Mouse (Mus musculus): ENCODE results near the gene Srrm2. TPM values are rescaled to one million over a fixed set of nuclear protein-coding genes. Genes with fewer than 3 reads are reported as not detected.
A peak's percentile ranks its signal among the peaks of the same experiment; 100 is the strongest.

Gene Srrm2
- polyA plus RNA-seq, 2 experiments: 406 to 654 TPM

DNA sequence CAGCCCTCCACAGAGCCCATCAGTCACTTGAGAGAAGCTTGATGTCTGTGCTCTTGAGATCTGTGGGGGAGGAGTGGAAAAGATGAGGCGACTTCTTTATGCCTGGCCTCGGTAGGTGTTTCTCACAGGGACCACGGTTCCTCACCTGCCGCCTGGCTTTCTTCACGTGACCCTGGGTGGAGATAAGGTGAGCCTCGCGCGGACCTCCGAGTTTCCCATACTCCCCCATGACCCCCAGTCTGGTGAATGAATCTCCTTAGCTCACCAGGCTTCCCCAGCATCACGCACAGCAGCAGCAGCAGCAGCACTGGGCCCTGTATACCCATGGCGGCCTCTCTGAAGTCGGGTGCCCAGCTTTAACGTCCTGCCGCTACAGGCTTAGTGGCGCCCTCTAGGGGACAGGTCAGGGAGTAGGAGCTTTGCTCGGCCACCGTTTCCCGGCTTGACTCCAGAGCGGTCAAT lies 53.5 kb downstream of the Srrm2 start, which contains the start of the genes Prss32 and Prss41:
TSS of gene Prss32 (plus strand) at position 44 of the 462 bp plus-strand sequence.
TSS of gene Prss41 (minus strand) at position 361 of the 462 bp plus-strand sequence.
- Histone ChIP-seq H3K9ac (ENCODE audit: low read depth, low read length, severe bottlenecking) (no peak within 1 kb of the TSS), H3K4me2 (replicated peaks; ENCODE audit: low read depth, low read length, severe bottlenecking) (peak within 1 kb of the TSS; percentile 31), H3K4me1 (ENCODE audit: control insufficient read depth, insufficient read depth, low read length) (no peaks in the 10 kb centered on the region), H3K4me3 (replicated peaks; ENCODE audit: low read length) (no peak within 1 kb of the TSS), H3K27me3 (ENCODE audit: control insufficient read depth, insufficient read depth, low read length) (no peaks in the 10 kb centered on the region), H3K36me3 (ENCODE audit: control insufficient read depth, insufficient read depth, low read length) (no peaks in the 10 kb centered on the region), H3K27ac (replicated peaks; ENCODE audit: low read depth, low read length) (no peak within 1 kb of the TSS), H3K9me3 (ENCODE audit: control insufficient read depth, low read length) (no peaks in the 10 kb centered on the region)
- ATAC-seq (ENCODE audit: low FRiP score, low read depth) (no peak), DNase-seq (ENCODE audit: low spot score) (no peak)
- no peak for TF ChIP-seq POLR2A (IDR thresholded peaks at IDR 0.05; ENCODE audit: borderline replicate concordance, extremely low read depth, insufficient read depth, insufficient read length)
- whole genome bisulfite sequencing: 17% methylated on average over 19 of the region's 19 CpGs

DNA sequence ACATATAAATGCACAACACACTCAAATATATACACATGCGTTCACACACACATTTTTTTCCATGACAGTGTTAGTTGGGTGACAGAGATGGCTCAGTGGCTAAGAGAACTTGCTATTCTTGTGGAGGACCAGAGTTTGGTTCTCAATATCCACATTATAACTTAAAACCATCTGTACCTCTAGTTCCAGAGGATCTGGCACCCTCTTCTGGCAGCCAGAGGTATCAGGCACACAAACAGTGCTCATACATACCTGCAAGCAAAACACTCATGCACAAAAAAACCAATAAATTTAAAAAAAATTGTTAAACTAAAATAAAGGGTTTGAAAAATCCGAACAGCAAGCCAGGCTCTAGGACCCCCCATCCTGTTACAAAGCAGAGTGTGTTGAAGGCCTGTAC lies 59.7 kb downstream of the Srrm2 start:
- WGBS: 65% methylated on average over 2 of the region's 2 CpGs
- H3K9me3 ChIP-seq (ENCODE audit: control insufficient read depth, low read length): no peaks in the 10 kb centered on the region
- TF ChIP-seq POLR2A (IDR thresholded peaks at IDR 0.05; ENCODE audit: borderline replicate concordance, extremely low read depth, insufficient read depth, insufficient read length): no peak
- H3K27ac ChIP-seq (replicated peaks; ENCODE audit: low read depth, low read length): no peak overlapping the region
- H3K9ac ChIP-seq (ENCODE audit: low read depth, low read length, severe bottlenecking): no peak overlapping the region
- DNase-seq (ENCODE audit: low spot score) (no peak), ATAC-seq (ENCODE audit: low FRiP score, low read depth) (no peak)
- no peak overlapping the region for H3K4me2 ChIP-seq (replicated peaks; ENCODE audit: low read depth, low read length, severe bottlenecking)
- H3K4me1 ChIP-seq (ENCODE audit: control insufficient read depth, insufficient read depth, low read length): no peaks in the 10 kb centered on the region
- H3K36me3 ChIP-seq (ENCODE audit: control insufficient read depth, insufficient read depth, low read length): no peaks in the 10 kb centered on the region
- no peak overlapping the region for H3K4me3 ChIP-seq (replicated peaks; ENCODE audit: low read length)
- no peaks in the 10 kb centered on the region for H3K27me3 ChIP-seq (ENCODE audit: control insufficient read depth, insufficient read depth, low read length)

DNA sequence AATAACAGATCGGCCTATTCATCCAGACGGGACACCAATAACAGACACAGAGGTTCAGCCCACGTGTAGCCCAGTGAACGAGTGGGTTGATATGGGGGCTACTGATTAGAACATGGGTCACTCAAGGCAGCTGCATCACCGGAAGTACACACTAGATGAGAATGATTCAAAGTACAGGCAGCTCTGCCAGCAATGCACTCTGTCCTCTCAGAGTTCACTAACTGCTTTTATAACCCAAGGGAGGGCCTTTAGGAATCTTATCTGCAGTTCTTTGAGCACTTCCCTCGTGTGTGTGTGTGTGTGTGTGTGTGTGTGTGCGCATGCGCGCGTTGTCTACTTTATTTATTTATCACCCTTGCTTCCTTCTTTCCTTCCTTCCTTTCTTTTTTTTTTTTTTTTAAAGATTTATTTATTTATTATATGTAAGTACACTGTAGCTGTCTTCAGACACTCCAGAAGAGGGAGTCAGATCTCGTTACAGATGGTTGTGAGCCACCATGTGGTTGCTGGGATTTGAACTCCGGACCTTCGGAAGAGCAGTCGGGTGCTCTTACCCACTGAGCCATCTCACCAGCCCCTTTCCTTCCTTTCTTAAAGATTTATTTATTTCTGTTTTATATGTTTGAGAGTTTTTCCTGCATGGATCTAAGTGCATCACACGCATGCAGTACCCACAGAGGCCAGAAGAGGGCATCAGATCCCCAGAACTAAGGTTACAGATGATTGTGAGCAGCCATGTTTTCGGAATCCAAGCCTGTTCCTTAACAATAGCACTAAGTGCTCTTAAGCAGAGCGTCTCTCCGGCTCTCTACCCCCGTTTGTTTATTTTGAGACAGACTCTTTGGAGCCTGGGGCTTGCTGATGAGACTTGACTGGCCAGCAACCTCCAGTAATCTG lies 60.8 kb downstream of the Srrm2 start:
- H3K9me3 ChIP-seq (ENCODE audit: control insufficient read depth, low read length): no peaks in the 10 kb centered on the region
- no peak overlapping the region for H3K4me2 ChIP-seq (replicated peaks; ENCODE audit: low read depth, low read length, severe bottlenecking)
- H3K4me3 ChIP-seq (replicated peaks; ENCODE audit: low read length): no peak overlapping the region
- H3K9ac ChIP-seq (ENCODE audit: low read depth, low read length, severe bottlenecking): no peak overlapping the region
- no peak for ATAC-seq (ENCODE audit: low FRiP score, low read depth)
- no peaks in the 10 kb centered on the region for H3K4me1 ChIP-seq (ENCODE audit: control insufficient read depth, insufficient read depth, low read length)
- peak; percentile 42 for DNase-seq (ENCODE audit: low spot score)
- H3K27me3 ChIP-seq (ENCODE audit: control insufficient read depth, insufficient read depth, low read length): no peaks in the 10 kb centered on the region
- no peak overlapping the region for H3K27ac ChIP-seq (replicated peaks; ENCODE audit: low read depth, low read length)
- no peak for TF ChIP-seq POLR2A (IDR thresholded peaks at IDR 0.05; ENCODE audit: borderline replicate concordance, extremely low read depth, insufficient read depth, insufficient read length)
- WGBS: 58% methylated on average over 18 of the region's 19 CpGs
- H3K36me3 ChIP-seq (ENCODE audit: control insufficient read depth, insufficient read depth, low read length): no peaks in the 10 kb centered on the region

DNA sequence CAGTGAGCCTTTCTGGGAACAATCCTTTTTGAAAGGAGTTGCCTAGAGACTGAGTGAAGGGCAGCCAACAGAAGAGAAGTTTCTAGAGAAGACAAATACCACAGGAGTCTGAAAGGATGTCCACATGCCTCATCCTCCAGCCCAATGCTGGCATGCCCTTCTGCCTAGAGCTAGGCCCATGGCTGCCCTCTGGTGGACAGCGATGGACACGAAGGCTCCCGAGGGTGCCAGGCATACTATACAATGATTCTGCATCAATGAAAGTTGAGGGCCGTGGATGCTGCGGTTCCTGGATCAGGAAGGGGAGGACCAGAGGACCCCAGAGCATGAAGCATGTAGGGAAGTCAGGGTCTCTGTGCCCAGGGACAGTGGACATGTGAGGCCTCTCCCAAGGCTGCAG lies 63.0 kb downstream of the Srrm2 start:
- no peak for ATAC-seq (ENCODE audit: low FRiP score, low read depth)
- 38% methylated on average over 5 of the region's 5 CpGs for WGBS
- H3K4me1 ChIP-seq (ENCODE audit: control insufficient read depth, insufficient read depth, low read length): no peaks in the 10 kb centered on the region
- H3K4me2 ChIP-seq (replicated peaks; ENCODE audit: low read depth, low read length, severe bottlenecking): no peak overlapping the region
- no peaks in the 10 kb centered on the region for H3K27me3 ChIP-seq (ENCODE audit: control insufficient read depth, insufficient read depth, low read length)
- TF ChIP-seq POLR2A (IDR thresholded peaks at IDR 0.05; ENCODE audit: borderline replicate concordance, extremely low read depth, insufficient read depth, insufficient read length): no peak
- H3K4me3 ChIP-seq (replicated peaks; ENCODE audit: low read length): no peak overlapping the region
- H3K9ac ChIP-seq (ENCODE audit: low read depth, low read length, severe bottlenecking): no peak overlapping the region
- H3K9me3 ChIP-seq (ENCODE audit: control insufficient read depth, low read length): no peaks in the 10 kb centered on the region
- DNase-seq (ENCODE audit: low spot score): peak; percentile 25
- no peaks in the 10 kb centered on the region for H3K36me3 ChIP-seq (ENCODE audit: control insufficient read depth, insufficient read depth, low read length)
- no peak overlapping the region for H3K27ac ChIP-seq (replicated peaks; ENCODE audit: low read depth, low read length)

DNA sequence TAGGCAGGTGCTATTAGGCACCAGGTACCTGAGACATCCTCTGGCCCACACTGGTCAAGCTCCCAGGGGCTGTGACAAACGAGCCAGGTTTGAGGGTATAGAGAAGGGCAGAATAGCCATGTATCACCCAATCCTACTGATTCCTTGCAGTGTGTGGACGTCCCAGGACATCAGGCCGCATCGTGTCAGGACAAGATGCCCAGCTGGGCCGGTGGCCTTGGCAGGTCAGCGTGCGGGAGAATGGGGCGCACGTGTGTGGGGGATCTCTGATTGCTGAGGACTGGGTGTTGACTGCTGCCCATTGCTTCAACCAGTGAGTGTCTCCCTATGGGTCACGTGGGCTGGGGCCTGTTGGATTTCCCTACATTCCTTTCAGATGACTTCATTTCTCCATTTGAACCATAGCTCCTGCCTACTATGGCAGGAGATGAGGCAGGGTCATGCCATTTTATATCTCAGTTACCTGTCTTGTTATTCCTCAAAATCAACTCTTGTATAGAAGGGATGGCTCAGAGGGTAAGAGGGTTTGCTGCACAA lies 64.0 kb downstream of the Srrm2 start:
- DNase-seq (ENCODE audit: low spot score): no peak
- Histone ChIP-seq H3K9me3 (ENCODE audit: control insufficient read depth, low read length) (no peaks in the 10 kb centered on the region), H3K27ac (replicated peaks; ENCODE audit: low read depth, low read length) (no peak overlapping the region), H3K4me1 (ENCODE audit: control insufficient read depth, insufficient read depth, low read length) (no peaks in the 10 kb centered on the region), H3K4me2 (replicated peaks; ENCODE audit: low read depth, low read length, severe bottlenecking) (no peak overlapping the region), H3K4me3 (replicated peaks; ENCODE audit: low read length) (no peak overlapping the region), H3K36me3 (ENCODE audit: control insufficient read depth, insufficient read depth, low read length) (no peaks in the 10 kb centered on the region), H3K27me3 (ENCODE audit: control insufficient read depth, insufficient read depth, low read length) (no peaks in the 10 kb centered on the region), H3K9ac (ENCODE audit: low read depth, low read length, severe bottlenecking) (no peak overlapping the region)
- no peak for ATAC-seq (ENCODE audit: low FRiP score, low read depth)
- no peak for TF ChIP-seq POLR2A (IDR thresholded peaks at IDR 0.05; ENCODE audit: borderline replicate concordance, extremely low read depth, insufficient read depth, insufficient read length)
- 85% methylated on average over 10 of the region's 10 CpGs for WGBS

Data from limb, embryonic 14.5 days (tissue).